Mouse (Mus musculus): ENCODE data around the gene Zfp512. TPM values are rescaled to one million over a fixed set of nuclear protein-coding genes. Genes with fewer than 3 reads are reported as not detected.

The Zfp512 gene
- polyA plus RNA-seq, 1 experiment from 2014 or later, result 26.5 TPM

DNA sequence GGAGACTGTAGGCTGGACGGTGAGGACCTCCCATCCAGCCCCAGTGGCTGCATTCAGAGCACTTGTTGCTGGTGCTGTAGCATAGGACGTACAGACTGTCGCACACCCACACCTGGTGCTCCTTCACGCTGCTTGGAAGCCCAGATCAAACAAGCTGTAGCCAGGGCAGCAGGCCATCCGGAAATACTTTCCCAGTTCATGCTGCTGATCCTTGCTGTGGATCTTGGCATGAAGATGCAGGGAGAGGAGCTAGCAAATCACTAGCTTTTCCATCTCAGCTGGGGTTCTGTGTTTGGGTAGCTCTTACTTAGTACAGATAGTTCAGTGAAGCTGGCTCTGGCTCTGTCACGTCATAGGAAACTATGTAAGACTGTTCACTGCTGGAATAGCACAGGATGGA lies 17.5 kb downstream of the Zfp512 start:
- Histone ChIP-seq H3K36me3 (ENCODE audit: insufficient read depth, low read length) (peaks cover 60% of the 10 kb centered on the region), H3K27ac (no peak overlapping the region), H3K4me1 (replicated peaks; ENCODE audit: insufficient read depth, low read length) (no peaks in the 10 kb centered on the region), H3K4me3 (replicated peaks; ENCODE audit: low read depth, low read length) (no peak overlapping the region), H3K27me3 (ENCODE audit: insufficient read depth, low read length) (no peaks in the 10 kb centered on the region), H3K9ac (ENCODE audit: low read depth, low read length) (no peak overlapping the region), H3K4me2 (ENCODE audit: low read length) (no peak overlapping the region), H3K9me3 (replicated peaks; ENCODE audit: low read length) (no peaks in the 10 kb centered on the region)
- 94% methylated on average over 6 of the region's 6 CpGs for WGBS
- ATAC-seq (replicated peaks; ENCODE audit: low FRiP score, low read depth) (no peak), DNase-seq (ENCODE audit: low spot score) (no peak)
- no peak for TF ChIP-seq CTCF (IDR thresholded peaks at IDR 0.05; ENCODE audit: low read depth)

DNA sequence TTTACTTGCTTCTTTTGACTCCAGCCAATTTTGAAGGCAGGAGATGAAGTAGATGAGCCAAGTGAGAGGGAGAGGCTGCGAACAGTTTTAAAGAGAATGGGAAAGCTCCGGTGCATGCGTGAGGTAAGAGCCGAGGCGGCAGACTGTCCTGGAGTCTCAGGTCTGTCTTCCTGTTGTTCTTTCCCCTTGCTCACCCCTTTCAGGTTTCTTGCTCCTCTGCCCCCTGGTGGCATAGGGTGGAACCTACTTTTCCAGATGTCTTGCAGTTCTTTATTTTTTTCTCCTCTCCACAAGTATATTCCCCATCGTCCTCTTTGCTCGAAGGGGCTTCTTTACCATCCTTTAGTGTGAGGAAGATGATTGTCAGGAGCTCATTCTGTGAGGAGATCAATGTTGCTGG lies 18.1 kb downstream of the Zfp512 start:
- H3K4me3 ChIP-seq (replicated peaks; ENCODE audit: low read depth, low read length), result no peak overlapping the region
- ATAC-seq (replicated peaks; ENCODE audit: low FRiP score, low read depth) (no peak), DNase-seq (ENCODE audit: low spot score) (peak; percentile 58)
- H3K36me3 ChIP-seq (ENCODE audit: insufficient read depth, low read length), result peaks cover 63% of the 10 kb centered on the region
- no peak overlapping the region for H3K27ac ChIP-seq
- peak; percentile 78 for TF ChIP-seq CTCF (IDR thresholded peaks at IDR 0.05; ENCODE audit: low read depth)
- no peak overlapping the region for H3K9ac ChIP-seq (ENCODE audit: low read depth, low read length)
- no peaks in the 10 kb centered on the region for H3K27me3 ChIP-seq (ENCODE audit: insufficient read depth, low read length)
- 73% methylated on average over 7 of the region's 7 CpGs for WGBS
- no peaks in the 10 kb centered on the region for H3K9me3 ChIP-seq (replicated peaks; ENCODE audit: low read length)
- H3K4me1 ChIP-seq (replicated peaks; ENCODE audit: insufficient read depth, low read length), result no peaks in the 10 kb centered on the region
- no peak overlapping the region for H3K4me2 ChIP-seq (ENCODE audit: low read length)

DNA sequence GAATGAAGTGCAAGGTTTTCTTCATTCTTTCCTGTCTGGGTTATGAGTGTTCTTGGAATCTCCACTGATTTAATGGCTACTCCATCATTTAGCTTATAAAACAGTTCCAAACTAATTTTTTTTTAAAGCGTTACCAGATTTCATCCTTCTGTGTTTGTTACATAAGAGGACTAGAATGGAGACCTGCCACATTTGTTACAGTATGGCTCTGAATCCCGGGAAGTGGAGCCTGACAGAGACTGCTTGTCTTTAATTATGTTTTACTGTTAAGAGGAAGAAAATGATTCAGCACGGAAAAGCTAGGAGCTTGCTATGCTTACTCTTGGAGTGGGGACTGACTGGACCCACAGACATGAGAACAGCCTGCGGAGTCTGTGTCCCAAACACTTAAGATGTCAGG lies 28.3 kb downstream of the Zfp512 start:
- no peak for TF ChIP-seq CTCF (IDR thresholded peaks at IDR 0.05; ENCODE audit: low read depth)
- Histone ChIP-seq H3K9ac (ENCODE audit: low read depth, low read length) (no peak overlapping the region), H3K4me3 (replicated peaks; ENCODE audit: low read depth, low read length) (no peak overlapping the region), H3K9me3 (replicated peaks; ENCODE audit: low read length) (no peaks in the 10 kb centered on the region), H3K27ac (no peak overlapping the region), H3K4me1 (replicated peaks; ENCODE audit: insufficient read depth, low read length) (no peaks in the 10 kb centered on the region), H3K36me3 (ENCODE audit: insufficient read depth, low read length) (peaks cover 41% of the 10 kb centered on the region), H3K4me2 (ENCODE audit: low read length) (no peak overlapping the region), H3K27me3 (ENCODE audit: insufficient read depth, low read length) (no peaks in the 10 kb centered on the region)
- DNase-seq (ENCODE audit: low spot score) (no peak), ATAC-seq (replicated peaks; ENCODE audit: low FRiP score, low read depth) (no peak)
- 92% methylated on average over 4 of the region's 4 CpGs for WGBS

DNA sequence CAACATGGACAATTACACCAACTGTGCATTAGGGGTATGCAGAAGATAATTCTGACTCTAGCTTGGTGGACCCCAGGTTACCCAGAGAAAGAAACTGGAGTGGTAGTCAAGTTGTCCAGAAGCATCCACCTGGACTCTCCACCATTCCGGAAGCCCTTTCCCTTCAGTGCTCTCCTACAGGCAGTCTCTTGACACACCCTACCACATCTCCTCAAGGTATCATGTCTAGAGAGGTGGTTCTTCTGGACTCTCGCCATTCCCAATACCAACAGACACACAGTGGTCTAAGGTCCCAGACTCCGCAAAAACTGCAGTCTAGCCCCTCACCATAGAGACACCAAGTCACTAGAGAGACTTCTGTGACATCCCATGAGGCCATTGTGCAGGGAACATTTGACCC lies 33.2 kb downstream of the Zfp512 start, which contains the start of gene 4930548H24Rik:
4930548H24Rik (plus strand) TSS at position 301 of the 400 bp plus-strand sequence.
- DNase-seq (ENCODE audit: low spot score) (no peak), ATAC-seq (replicated peaks; ENCODE audit: low FRiP score, low read depth) (no peak)
- no peak within 1 kb of the TSS for H3K27ac ChIP-seq
- no peaks in the 10 kb centered on the region for H3K4me1 ChIP-seq (replicated peaks; ENCODE audit: insufficient read depth, low read length)
- WGBS, result 96% methylated on average over 3 of the region's 3 CpGs
- no peak within 1 kb of the TSS for H3K9ac ChIP-seq (ENCODE audit: low read depth, low read length)
- no peaks in the 10 kb centered on the region for H3K27me3 ChIP-seq (ENCODE audit: insufficient read depth, low read length)
- H3K4me2 ChIP-seq (ENCODE audit: low read length), result no peak within 1 kb of the TSS
- no peak within 1 kb of the TSS for H3K4me3 ChIP-seq (replicated peaks; ENCODE audit: low read depth, low read length)
- no peak for TF ChIP-seq CTCF (IDR thresholded peaks at IDR 0.05; ENCODE audit: low read depth)
- H3K36me3 ChIP-seq (ENCODE audit: insufficient read depth, low read length), result 0 out of 2 replicates have a peak, but pooled peaks cover 12% of the 10 kb centered on the region
- H3K9me3 ChIP-seq (replicated peaks; ENCODE audit: low read length), result no peaks in the 10 kb centered on the region

DNA sequence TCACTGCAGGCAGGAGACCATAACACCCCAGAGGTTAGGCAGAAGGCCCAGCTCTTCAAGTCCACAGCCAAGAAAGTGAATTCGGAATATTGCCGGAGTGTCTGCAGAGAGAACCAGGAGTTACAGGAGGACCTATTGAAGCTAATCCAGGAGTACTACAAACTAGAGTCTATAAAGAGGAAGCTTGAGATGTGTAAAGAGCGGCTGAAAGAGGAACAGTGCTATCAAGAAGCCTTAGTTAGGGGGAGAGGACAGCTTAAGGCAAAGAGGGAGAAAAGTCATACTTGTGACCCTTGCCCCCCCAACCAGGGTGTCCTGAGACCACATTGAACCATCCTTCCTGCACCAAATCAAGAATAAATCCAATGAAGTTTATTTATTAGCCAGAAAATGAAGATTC lies 35.7 kb downstream of the Zfp512 start:
- Histone ChIP-seq H3K9ac (ENCODE audit: low read depth, low read length) (no peak overlapping the region), H3K9me3 (replicated peaks; ENCODE audit: low read length) (no peaks in the 10 kb centered on the region), H3K4me3 (replicated peaks; ENCODE audit: low read depth, low read length) (no peak overlapping the region), H3K4me2 (ENCODE audit: low read length) (no peak overlapping the region), H3K4me1 (replicated peaks; ENCODE audit: insufficient read depth, low read length) (no peaks in the 10 kb centered on the region), H3K27me3 (ENCODE audit: insufficient read depth, low read length) (no peaks in the 10 kb centered on the region), H3K36me3 (ENCODE audit: insufficient read depth, low read length) (no peaks in the 10 kb centered on the region), H3K27ac (no peak overlapping the region)
- 92% methylated on average over 3 of the region's 3 CpGs for WGBS
- ATAC-seq (replicated peaks; ENCODE audit: low FRiP score, low read depth) (no peak), DNase-seq (ENCODE audit: low spot score) (no peak)
- no peak for TF ChIP-seq CTCF (IDR thresholded peaks at IDR 0.05; ENCODE audit: low read depth)

DNA sequence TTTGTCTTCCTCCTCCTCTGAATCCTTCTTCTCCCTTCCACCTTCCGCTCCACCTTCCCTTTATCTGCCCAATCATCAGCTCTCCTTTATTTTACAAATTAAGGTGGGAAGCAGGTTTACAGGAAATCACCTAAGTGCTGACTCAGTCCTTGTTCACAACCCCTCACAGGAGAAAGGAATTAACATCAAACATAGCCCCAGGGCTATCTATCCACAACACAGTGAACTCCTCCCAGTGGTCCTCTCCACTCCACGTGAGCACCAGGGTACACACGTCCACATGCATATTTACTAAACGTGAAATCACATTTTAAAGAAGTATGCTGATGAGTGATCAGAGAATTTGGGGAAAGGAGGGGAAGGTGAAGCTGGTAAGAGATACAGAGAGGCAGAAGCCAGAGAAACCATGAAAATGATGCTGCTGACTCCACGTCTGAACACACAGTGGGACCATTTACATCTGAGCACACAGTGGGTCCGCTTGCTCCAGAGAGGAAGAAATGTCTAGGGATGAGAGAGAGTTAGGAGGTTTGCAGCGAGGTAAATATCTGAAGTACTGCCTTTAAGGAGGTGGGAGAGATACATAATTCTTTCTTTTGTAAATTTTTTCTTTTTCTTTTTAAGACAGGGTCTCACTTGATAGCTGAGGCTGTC lies 37.0 kb downstream of the Zfp512 start:
- Histone ChIP-seq H3K9me3 (replicated peaks; ENCODE audit: low read length) (no peaks in the 10 kb centered on the region), H3K27me3 (ENCODE audit: insufficient read depth, low read length) (no peaks in the 10 kb centered on the region), H3K36me3 (ENCODE audit: insufficient read depth, low read length) (no peaks in the 10 kb centered on the region), H3K9ac (ENCODE audit: low read depth, low read length) (no peak overlapping the region), H3K4me3 (replicated peaks; ENCODE audit: low read depth, low read length) (no peak overlapping the region), H3K4me1 (replicated peaks; ENCODE audit: insufficient read depth, low read length) (no peaks in the 10 kb centered on the region), H3K27ac (no peak overlapping the region), H3K4me2 (ENCODE audit: low read length) (no peak overlapping the region)
- WGBS, result 59% methylated on average over 7 of the region's 7 CpGs
- no peak for TF ChIP-seq CTCF (IDR thresholded peaks at IDR 0.05; ENCODE audit: low read depth)
- DNase-seq (ENCODE audit: low spot score) (no peak), ATAC-seq (replicated peaks; ENCODE audit: low FRiP score, low read depth) (no peak)

DNA sequence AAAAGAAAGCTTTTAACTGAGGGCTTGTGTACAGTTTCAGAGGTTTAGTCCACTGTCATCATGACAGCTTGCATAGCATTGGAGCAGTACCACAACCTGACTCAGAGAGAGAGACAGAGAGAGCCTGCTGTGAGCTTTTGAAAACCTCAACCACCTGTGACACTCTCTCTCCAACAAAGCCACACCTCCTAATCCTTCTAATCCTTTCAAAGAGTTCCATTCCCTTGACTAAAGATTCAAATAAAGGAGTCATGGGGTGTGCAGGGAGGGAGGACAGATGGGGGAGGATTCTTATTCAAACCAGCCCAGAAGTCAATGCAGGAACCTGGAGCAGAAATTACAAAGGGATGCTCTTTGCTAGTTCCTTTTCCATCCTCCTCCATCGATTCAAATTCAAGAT lies 39.8 kb downstream of the Zfp512 start:
- Histone ChIP-seq H3K9ac (ENCODE audit: low read depth, low read length) (no peak overlapping the region), H3K4me2 (ENCODE audit: low read length) (no peak overlapping the region), H3K4me3 (replicated peaks; ENCODE audit: low read depth, low read length) (no peak overlapping the region), H3K9me3 (replicated peaks; ENCODE audit: low read length) (no peaks in the 10 kb centered on the region), H3K27ac (no peak overlapping the region), H3K27me3 (ENCODE audit: insufficient read depth, low read length) (no peaks in the 10 kb centered on the region), H3K4me1 (replicated peaks; ENCODE audit: insufficient read depth, low read length) (0 out of 2 replicates have a peak, but pooled peaks cover 2% of the 10 kb centered on the region), H3K36me3 (ENCODE audit: insufficient read depth, low read length) (0 out of 2 replicates have a peak, but pooled peaks cover 4% of the 10 kb centered on the region)
- ATAC-seq (replicated peaks; ENCODE audit: low FRiP score, low read depth) (no peak), DNase-seq (ENCODE audit: low spot score) (no peak)
- WGBS, result 52% methylated on average over 1 of the region's 1 CpGs
- TF ChIP-seq CTCF (IDR thresholded peaks at IDR 0.05; ENCODE audit: low read depth), result no peak
